Mouse (Mus musculus) B cell, adult 62 days (primary cell): Measurements from ENCODE around the gene Olfr1496. TPM values are rescaled to one million over a fixed set of nuclear protein-coding genes. Genes with fewer than 3 reads are reported as not detected.

Experiments
- total RNA-seq: library from RNA; stranded (reverse); gene quantifications from 4 replicates; pipeline ENCODE4 v1.2.4, GENCODE M21; 2023

Gene Olfr1496
- total RNA-seq, result not detected in 4 replicates

DNA sequence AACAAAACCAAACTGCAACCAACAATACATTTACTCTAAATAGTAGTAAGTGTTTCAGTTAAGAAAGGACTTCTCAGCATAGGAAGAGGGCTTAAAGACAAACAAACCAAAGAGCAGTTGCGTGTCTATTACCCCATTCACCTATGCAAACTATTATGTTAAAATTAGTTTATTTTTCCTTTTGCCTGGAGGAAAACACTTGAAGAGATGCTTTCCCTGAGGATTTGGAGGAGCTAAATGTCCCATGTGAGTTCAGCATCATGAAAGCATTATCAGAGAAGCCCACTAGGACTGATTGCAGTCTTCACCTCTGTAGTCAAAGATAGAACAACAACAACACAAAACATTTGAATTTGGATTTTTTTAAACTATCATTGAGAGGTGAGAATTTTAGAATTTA, at the start of gene Olfr1496:
TSS of gene Olfr1496 (plus strand) at position 301 of the 400 bp plus-strand sequence.

DNA sequence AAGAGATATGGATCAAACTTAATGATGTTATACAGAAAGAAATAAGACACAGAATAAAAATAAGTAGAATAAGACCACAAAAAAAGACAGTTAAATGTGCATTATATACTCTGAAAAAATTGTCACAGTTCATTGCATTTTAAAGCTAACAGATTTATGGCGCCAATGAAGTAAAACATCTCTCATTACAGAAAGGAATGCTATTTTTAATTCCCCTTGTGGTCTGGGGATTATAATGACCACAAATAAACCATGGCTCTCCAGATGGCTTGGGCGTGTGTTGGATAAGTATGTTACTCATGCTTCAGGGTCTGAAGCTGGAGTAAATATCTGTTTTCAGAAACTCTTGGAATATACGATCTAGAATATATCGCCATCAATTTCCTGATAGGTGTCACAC, 38.2 kb upstream of the Olfr1496 start, which contains the start of gene Olfr1494:
TSS of gene Olfr1494 (plus strand) at position 301 of the 400 bp plus-strand sequence.

DNA sequence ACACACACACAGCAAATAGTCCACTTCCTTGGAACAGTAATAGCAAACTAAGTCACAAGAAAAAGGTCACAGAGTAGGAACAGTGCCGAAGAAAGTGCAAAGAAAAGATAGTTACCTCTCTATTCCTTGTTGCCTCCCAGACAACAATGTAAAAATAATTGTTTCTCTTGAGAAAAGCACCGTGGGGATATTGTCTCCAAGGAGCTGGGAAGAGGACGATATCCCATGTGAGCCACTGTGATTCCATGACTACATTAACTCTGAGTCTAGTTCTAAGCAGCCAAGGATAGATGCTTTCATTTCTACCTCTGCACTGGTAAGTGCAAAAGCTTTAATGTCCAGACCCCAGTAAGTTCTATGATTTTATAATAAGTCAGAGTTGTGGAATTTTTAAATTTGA, 13.4 kb upstream of the Olfr1496 start, which contains the start of gene Olfr1495:
TSS of gene Olfr1495 (plus strand) at position 301 of the 400 bp plus-strand sequence.

DNA sequence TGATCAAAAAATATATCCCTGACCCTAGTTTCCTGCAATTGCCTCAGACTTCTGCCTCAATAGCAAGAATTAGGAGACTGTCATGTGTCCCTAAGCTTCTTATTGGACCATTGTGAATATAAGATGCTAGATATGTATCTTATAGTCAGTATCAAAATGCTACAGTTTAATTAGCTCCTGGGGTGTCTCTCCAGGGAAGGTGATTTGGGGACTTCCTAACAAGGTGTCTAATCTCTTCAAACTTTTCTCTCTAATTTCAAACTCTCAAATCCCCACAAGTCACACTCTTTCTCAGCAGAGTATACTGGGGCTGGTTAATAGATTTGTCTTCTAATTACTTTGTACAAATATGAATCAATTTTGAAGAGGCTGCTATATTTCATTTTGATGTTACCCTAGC, 20.4 kb downstream of the Olfr1496 start, which contains the start of gene Olfr1497:
TSS of gene Olfr1497 (minus strand) at position 101 of the 400 bp plus-strand sequence.

DNA sequence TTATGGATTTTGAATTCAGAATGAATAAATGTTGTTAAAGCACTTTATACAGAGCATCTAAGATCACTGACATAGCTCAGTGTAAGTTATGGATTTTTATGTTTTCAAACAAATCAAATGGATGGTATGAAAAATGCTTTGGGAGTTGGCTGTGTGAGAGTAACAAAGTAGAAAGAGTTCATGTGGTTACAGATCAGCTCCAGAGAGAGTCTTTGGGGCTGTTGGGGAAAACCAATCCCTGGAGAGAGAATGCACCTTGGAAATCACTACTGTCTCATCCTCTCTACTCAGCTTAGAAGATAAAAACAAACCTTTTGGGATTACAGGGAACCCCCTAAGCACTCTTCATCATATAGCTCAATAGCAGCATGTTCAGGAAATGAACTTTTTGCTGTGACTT, 41.7 kb downstream of the Olfr1496 start, which contains the start of gene Olfr1499:
TSS of gene Olfr1499 (minus strand) at position 101 of the 400 bp plus-strand sequence.

DNA sequence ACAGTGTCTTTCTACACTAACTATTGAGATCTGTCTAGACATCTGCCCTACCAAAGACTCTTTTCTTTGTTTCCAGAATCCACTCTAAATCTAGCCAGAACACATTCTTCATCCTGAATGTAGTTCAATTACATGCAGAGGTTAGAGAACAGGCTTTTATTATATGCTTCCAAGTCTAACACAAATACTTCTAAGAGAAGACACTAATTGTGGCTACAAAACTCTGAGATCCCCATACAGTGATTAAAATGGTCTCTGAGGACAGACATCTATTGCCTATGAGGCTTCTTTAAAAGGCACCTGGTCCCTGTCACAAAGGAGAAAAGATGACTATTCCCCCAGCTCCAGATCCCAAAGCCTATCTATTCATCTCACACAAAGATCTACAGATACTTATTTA, 52.7 kb downstream of the Olfr1496 start, which contains the start of gene Olfr1500:
TSS of gene Olfr1500 (minus strand) at position 101 of the 400 bp plus-strand sequence.

Other genes with a start within 250 kb of the Olfr1496 start
- gene Olfr1480, start 250.0 kb upstream of the Olfr1496 start, total RNA-seq, result not detected in 4 replicates
- gene Olfr1484, start 194.4 kb upstream of the Olfr1496 start, total RNA-seq, result not detected in 4 replicates
- not detected in 4 replicates for gene Olfr1487, start 160.5 kb upstream of the Olfr1496 start, total RNA-seq
- gene Olfr1489, start 146.3 kb upstream of the Olfr1496 start, total RNA-seq, result not detected in 4 replicates
- gene Olfr1490, start 126.8 kb upstream of the Olfr1496 start, total RNA-seq, result not detected in 4 replicates
- not detected in 4 replicates for gene Olfr1491, start 80.6 kb upstream of the Olfr1496 start, total RNA-seq
- gene Olfr1493-ps1, start 54.6 kb upstream of the Olfr1496 start, total RNA-seq, result not detected in 4 replicates
- gene Olfr1494, start 38.1 kb upstream of the Olfr1496 start, total RNA-seq, result not detected in 4 replicates
- gene Olfr1495, start 13.3 kb upstream of the Olfr1496 start, total RNA-seq, result not detected in 4 replicates
- gene Olfr1497, start 20.3 kb downstream of the Olfr1496 start, total RNA-seq, result not detected in 4 replicates
- not detected in 4 replicates for gene Olfr1499, start 41.6 kb downstream of the Olfr1496 start, total RNA-seq
- gene Olfr1500, start 52.6 kb downstream of the Olfr1496 start, total RNA-seq, result not detected in 4 replicates
- gene Olfr1501, start 72.8 kb downstream of the Olfr1496 start, total RNA-seq, result not detected in 4 replicates
- gene Olfr1502, start 83.9 kb downstream of the Olfr1496 start, total RNA-seq, result not detected in 4 replicates
- not detected in 4 replicates for gene Olfr1504, start 120.0 kb downstream of the Olfr1496 start, total RNA-seq
- not detected in 4 replicates for gene Olfr1505, start 135.7 kb downstream of the Olfr1496 start, total RNA-seq